Mouse (Mus musculus) forebrain, postnatal 0 days (tissue): ENCODE data around the gene Tnfaip8l3. TPM values are rescaled to one million over a fixed set of nuclear protein-coding genes. Genes with fewer than 3 reads are reported as not detected.
A peak's percentile ranks its signal among the peaks of the same experiment; 100 is the strongest.

Experiments
- ATAC-seq: fragments of 200-750 bp; cut with Nextera tagmentation; 2 replicates; pipeline ENCODE4 v1.8.0; 2017; ENCODE audit warnings: mild to moderate bottlenecking, moderate library complexity
- DNase-seq: peaks from one replicate; pipeline ENCODE4 v3.0.0-alpha.2; 2015
- H3K27ac ChIP-seq: fragments of 300-500 bp; sonication (generic); 2 replicates; pipeline ENCODE4 v1.5.1; 2014; ENCODE audit warnings: low read depth, mild to moderate bottlenecking, antibody characterized with exemption, low read length, moderate library complexity, mixed read lengths
- H3K27me3 ChIP-seq: fragments of 300-500 bp; sonication (generic); 2 replicates; pipeline ENCODE4 v1.6.1; 2014; ENCODE audit warnings: mild to moderate bottlenecking, low read length, mixed read lengths; ENCODE audit not compliant: insufficient read depth
- H3K36me3 ChIP-seq: fragments of 300-500 bp; sonication (generic); 2 replicates; pipeline ENCODE4 v1.6.1; 2014; ENCODE audit warnings: mild to moderate bottlenecking, moderate library complexity; ENCODE audit not compliant: insufficient read depth
- H3K4me1 ChIP-seq: fragments of 300-500 bp; sonication (generic); 2 replicates; pipeline ENCODE4 v1.6.1; 2014; ENCODE audit warnings: antibody characterized with exemption; ENCODE audit not compliant: insufficient read depth
- H3K4me2 ChIP-seq: fragments of 300-500 bp; sonication (generic); 2 replicates; pipeline ENCODE4 v1.6.1; 2014; ENCODE audit warnings: low read depth, mild to moderate bottlenecking, moderate library complexity
- H3K4me3 ChIP-seq: fragments of 300-500 bp; sonication (generic); 2 replicates; pipeline ENCODE4 v1.5.1; 2014; ENCODE audit warnings: low read depth, low read length, mixed read lengths
- H3K9ac ChIP-seq: fragments of 300-500 bp; sonication (generic); 2 replicates; pipeline ENCODE4 v1.6.1; 2014; ENCODE audit warnings: mild to moderate bottlenecking
- H3K9me3 ChIP-seq: fragments of 300-500 bp; sonication (generic); 2 replicates; pipeline ENCODE4 v1.6.1; 2016; ENCODE audit warnings: low read length
- CTCF ChIP-seq: sonication (generic); IDR thresholded peaks from 2 replicates; pipeline ENCODE4 v1.5.1; 2016; ENCODE audit warnings: antibody characterized with exemption, control low read depth, low read depth
- WGBS: fragments of 180-500 bp; shearing (Covaris S2); extraction: QIAGEN DNeasy Blood & Tissue Kit; methylation state at CpG from one replicate; pipeline ENCODE4 v1.1.7; 2014; 5-methylcytosine and 5-hydroxymethylcytosine counted together
- polyA plus RNA-seq: library from polyadenylated mRNA; unstranded; fragments of >200 nt; fragmentation: Nextera tagmentation; extraction: Ambion mirVana; gene quantifications from 2 replicates; pipeline ENCODE4 v1.2.1, GENCODE M21; 2015
- total RNA-seq: library from RNA; depleted of rRNA; stranded (reverse); fragments of >200 nt; gene quantifications from 2 replicates; pipeline ENCODE4 v1.2.3, GENCODE M21; 2014; rRNA removed

Tnfaip8l3 gene
- total RNA-seq (2.2 and 2.3 TPM in 2 replicates), polyA plus RNA-seq (0.50 and 0.71 TPM in 2 replicates)

- Histone ChIP-seq H3K4me1 (0 out of 2 replicates have a peak, but pooled peaks cover 5% of the 10 kb centered on the region), H3K36me3 (no peaks in the 10 kb centered on the region), H3K27me3 (no peaks in the 10 kb centered on the region), H3K9me3 (no peaks in the 10 kb centered on the region), H3K4me3 (peak within 1 kb of the TSS; percentile 52), H3K9ac (peak within 1 kb of the TSS; percentile 59), H3K27ac (no peak within 1 kb of the TSS), H3K4me2 (peak within 1 kb of the TSS; percentile 98)
- peak; percentile 8; the same call in 1 of the 2 replicates for TF ChIP-seq CTCF
- ATAC-seq (peak; percentile 84), DNase-seq (no peak)
- 3% methylated on average over 35 of the region's 35 CpGs for WGBS
Measured at GRCm38 (mm10) chr9:54068032-54068649, at the start of gene Tnfaip8l3. TSS of gene Tnfaip8l3 (minus strand) at chr9:54068388.

GRCm38 (mm10) chr9:54112726-54113125 lies 44.5 kb upstream of the Tnfaip8l3 start:
- Histone ChIP-seq H3K9ac (no peak overlapping the region), H3K27me3 (no peaks in the 10 kb centered on the region), H3K4me3 (no peak overlapping the region), H3K36me3 (no peaks in the 10 kb centered on the region), H3K4me1 (no peaks in the 10 kb centered on the region), H3K9me3 (peaks cover 4% of the 10 kb centered on the region; the same call in 1 of the 2 replicates), H3K4me2 (no peak overlapping the region), H3K27ac (no peak overlapping the region)
- DNase-seq (peak; percentile 59), ATAC-seq (no peak)
- TF ChIP-seq CTCF = peak; percentile 81

- Histone ChIP-seq H3K4me2 (no peak overlapping the region), H3K9ac (no peak overlapping the region), H3K27me3 (no peaks in the 10 kb centered on the region), H3K4me1 (no peaks in the 10 kb centered on the region), H3K36me3 (no peaks in the 10 kb centered on the region), H3K9me3 (no peaks in the 10 kb centered on the region), H3K27ac (no peak overlapping the region), H3K4me3 (no peak overlapping the region)
- no peak for ATAC-seq
- no peak for DNase-seq
- no peak for TF ChIP-seq CTCF
Measured at GRCm38 (mm10) chr9:54098636-54099035, 30.4 kb upstream of the Tnfaip8l3 start.

- no peaks in the 10 kb centered on the region for H3K4me1 ChIP-seq
- WGBS = 90% methylated on average over 6 of the region's 6 CpGs
- no peak overlapping the region for H3K27ac ChIP-seq
- DNase-seq = no peak
- H3K27me3 ChIP-seq = no peaks in the 10 kb centered on the region
- no peaks in the 10 kb centered on the region for H3K9me3 ChIP-seq
- no peak overlapping the region for H3K9ac ChIP-seq
- H3K4me3 ChIP-seq = no peak overlapping the region
- TF ChIP-seq CTCF = no peak
- H3K36me3 ChIP-seq = no peaks in the 10 kb centered on the region
- ATAC-seq = no peak
- no peak overlapping the region for H3K4me2 ChIP-seq
Measured at GRCm38 (mm10) chr9:54097091-54097490, 28.9 kb upstream of the Tnfaip8l3 start.

- Histone ChIP-seq H3K4me1 (no peaks in the 10 kb centered on the region), H3K27me3 (no peaks in the 10 kb centered on the region), H3K4me2 (no peak overlapping the region), H3K27ac (no peak overlapping the region), H3K9me3 (no peaks in the 10 kb centered on the region), H3K36me3 (no peaks in the 10 kb centered on the region), H3K4me3 (no peak overlapping the region), H3K9ac (no peak overlapping the region)
- no peak for TF ChIP-seq CTCF
- 80% methylated on average over 3 of the region's 3 CpGs for WGBS
- DNase-seq (no peak), ATAC-seq (no peak)
Measured at GRCm38 (mm10) chr9:54084245-54084644, 16.1 kb upstream of the Tnfaip8l3 start.

- Histone ChIP-seq H3K27ac (no peak overlapping the region), H3K36me3 (no peaks in the 10 kb centered on the region), H3K27me3 (no peaks in the 10 kb centered on the region), H3K4me1 (no peaks in the 10 kb centered on the region), H3K9me3 (no peaks in the 10 kb centered on the region), H3K4me2 (no peak overlapping the region), H3K4me3 (no peak overlapping the region), H3K9ac (no peak overlapping the region)
- DNase-seq (no peak), ATAC-seq (no peak)
- TF ChIP-seq CTCF = no peak
- WGBS = 82% methylated on average over 2 of the region's 2 CpGs
Measured at GRCm38 (mm10) chr9:54077740-54078139, 9.6 kb upstream of the Tnfaip8l3 start.

GRCm38 (mm10) chr9:54074901-54075300 lies 6.7 kb upstream of the Tnfaip8l3 start:
- DNase-seq (no peak), ATAC-seq (no peak)
- no peak overlapping the region for H3K9ac ChIP-seq
- WGBS = 93% methylated on average over 3 of the region's 3 CpGs
- no peaks in the 10 kb centered on the region for H3K4me1 ChIP-seq
- H3K4me2 ChIP-seq = no peak overlapping the region
- no peaks in the 10 kb centered on the region for H3K27me3 ChIP-seq
- TF ChIP-seq CTCF = no peak
- no peak overlapping the region for H3K4me3 ChIP-seq
- no peaks in the 10 kb centered on the region for H3K36me3 ChIP-seq
- no peaks in the 10 kb centered on the region for H3K9me3 ChIP-seq
- no peak overlapping the region for H3K27ac ChIP-seq
